Mouse (Mus musculus): ENCODE data around the gene Adamts18. TPM values are rescaled to one million over a fixed set of nuclear protein-coding genes. Genes with fewer than 3 reads are reported as not detected.

The Adamts18 gene
- total RNA-seq, 2 experiments from 2014 or later: 11.8 to 12.8 TPM

GRCm38 (mm10) chr8:113669924-113670323 is 178.6 kb downstream of the Adamts18 start:
- DNase-seq: no peak
- intact Hi-C loops (cut with DNase I): loop anchor here (10.0 kb wide), 1 partner anchor 175 kb away; the partner anchor contains the start of gene Adamts18

- intact Hi-C loops (cut with DNase I): loop anchor here (10.0 kb wide), 1 partner anchor 178 kb away; the partner anchor contains the start of gene Adamts18
- no peak for DNase-seq
These were observed 181.7 kb downstream of the Adamts18 start for GRCm38 (mm10) chr8:113666714-113667432.

- intact Hi-C loops (cut with DNase I): loop anchor here (2.0 to 10.0 kb wide), 4 partner anchors 179 to 773 kb away; partner anchors contain the start of genes Adamts18 and Wwox
- no peak for DNase-seq
These were observed 182.6 kb downstream of the Adamts18 start for GRCm38 (mm10) chr8:113665951-113666350.

- intact Hi-C loops (cut with DNase I): loop anchor here (2.0 to 10.0 kb wide), 4 partner anchors 180 to 774 kb away; partner anchors contain the start of genes Adamts18 and Wwox
These were observed 183.5 kb downstream of the Adamts18 start for GRCm38 (mm10) chr8:113665036-113665435.

GRCm38 (mm10) chr8:113664544-113664943 is 184.0 kb downstream of the Adamts18 start:
- intact Hi-C loops (cut with DNase I): loop anchor here (2.0 to 10.0 kb wide), 5 partner anchors 180 to 774 kb away; partner anchors contain the start of genes Adamts18 and Wwox
- peak; percentile 90 for DNase-seq

More at GRCm38 (mm10) chr8:113665036-113665435, 183.5 kb downstream of the Adamts18 start:
- no peak for DNase-seq

GRCm38 (mm10) chr8:113660128-113660527 is 188.4 kb downstream of the Adamts18 start:
- no peak for DNase-seq
- intact Hi-C loops (cut with DNase I): loop anchor here (5.0 to 10.0 kb wide), 2 partner anchors 185 to 407 kb away; partner anchors contain the start of gene Adamts18

GRCm38 (mm10) chr8:113656681-113657298 is 191.7 kb downstream of the Adamts18 start:
- DNase-seq: no peak
- intact Hi-C loops (cut with DNase I): no loop called here

GRCm38 (mm10) chr8:113656154-113656553 is 192.4 kb downstream of the Adamts18 start:
- intact Hi-C loops (cut with DNase I): no loop called here
- no peak for DNase-seq

- intact Hi-C loops (cut with DNase I): no loop called here
- no peak for DNase-seq
These were observed 195.4 kb downstream of the Adamts18 start for GRCm38 (mm10) chr8:113653151-113653550.

- intact Hi-C loops (cut with DNase I): no loop called here
These were observed 196.1 kb downstream of the Adamts18 start for GRCm38 (mm10) chr8:113652450-113652849.

More at GRCm38 (mm10) chr8:113652450-113652849, 196.1 kb downstream of the Adamts18 start:
- no peak for DNase-seq

Other genes with a start within 250 kb of the Adamts18 start
- gene Mon1b, start 213.2 kb downstream of the Adamts18 start, total RNA-seq (2021): 10 to 100 TPM; 21.6 to 21.9 TPM
- 1 to 10 TPM; 1.0 to 1.5 TPM for gene Syce1l, start 205.5 kb downstream of the Adamts18 start, total RNA-seq (2021)